Mouse (Mus musculus) erythroblast, embryonic 14.5 days (primary cell): ENCODE data around the gene Trp53. TPM values are rescaled to one million over a fixed set of nuclear protein-coding genes. Genes with fewer than 3 reads are reported as not detected.
"Not testable (repeated sequence)": the region's sequence is repeated elsewhere in the genome, so short reads cannot be mapped to it uniquely, and the experiment has no call there.

ENCODE experiments used
- H3K27me3 ChIP-seq: 2 replicates; pipeline ENCODE4 v1.6.1; 2012; ENCODE audit warnings: inconsistent platforms; ENCODE audit not compliant: control insufficient read depth
- H3K36me3 ChIP-seq: 2 replicates; pipeline ENCODE4 v1.6.1; 2012; ENCODE audit warnings: mild to moderate bottlenecking, inconsistent platforms; ENCODE audit not compliant: control insufficient read depth
- H3K4me1 ChIP-seq: 2 replicates; pipeline ENCODE4 v1.6.1; 2012; ENCODE audit warnings: inconsistent platforms; ENCODE audit not compliant: control insufficient read depth
- H3K4me3 ChIP-seq: replicated peaks from 2 replicates; pipeline ENCODE3; 2012; ENCODE audit warnings: moderate library complexity, mild to moderate bottlenecking, inconsistent platforms
- H3K9me3 ChIP-seq: 2 replicates; pipeline ENCODE4 v1.6.1; 2012; ENCODE audit warnings: low read length, inconsistent platforms, mixed read lengths; ENCODE audit not compliant: control insufficient read depth
- GATA1 ChIP-seq: IDR thresholded peaks from 2 replicates; pipeline ENCODE4 v1.6.1; 2012; ENCODE audit warnings: low read length, inconsistent platforms, mixed read lengths
- TAL1 ChIP-seq: IDR thresholded peaks from 3 replicates; pipeline ENCODE4 v1.6.1; 2012; ENCODE audit warnings: low read length, inconsistent platforms, mixed read lengths
- polyA plus RNA-seq: library from polyadenylated mRNA; stranded (reverse); fragments of >175 nt; gene quantifications from 2 replicates; pipeline ENCODE4 v1.2.3, GENCODE M21; 2012

The Trp53 gene
- polyA plus RNA-seq, 1 experiment, result 4.3 TPM

GRCm38 (mm10) chr11:69616781-69617180 lies 36.6 kb downstream of the Trp53 start:
- peaks cover 6% of the 10 kb centered on the region for H3K27me3 ChIP-seq
- TF ChIP-seq TAL1 (no peak), GATA1 (no peak)
- H3K9me3 ChIP-seq, result no peaks in the 10 kb centered on the region
- H3K4me3 ChIP-seq, result no peak overlapping the region
- H3K4me1 ChIP-seq, result peaks cover 58% of the 10 kb centered on the region
- H3K36me3 ChIP-seq, result no peaks in the 10 kb centered on the region

DNA sequence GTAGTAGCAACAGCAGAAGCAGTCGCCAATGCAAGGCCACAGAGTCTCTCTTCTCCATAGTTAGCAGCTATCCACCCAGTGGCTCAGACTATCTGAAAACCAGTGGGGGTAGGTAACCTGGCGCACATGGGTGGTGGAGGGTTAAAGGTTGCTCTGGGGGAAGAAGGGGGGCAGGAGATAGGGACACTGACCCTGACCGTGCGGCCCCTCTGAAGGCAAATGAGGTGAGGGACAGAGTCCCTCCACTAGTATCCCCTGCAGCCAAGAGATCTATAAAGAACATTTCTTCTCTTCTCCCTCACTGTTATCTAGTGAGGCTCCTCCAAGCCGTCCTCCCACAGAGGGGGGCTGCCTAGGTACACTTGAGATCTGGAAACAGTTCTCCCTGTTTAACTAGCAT lies 37.6 kb downstream of the Trp53 start, which contains the start of gene Shbg:
Gene Shbg (minus strand): TSS at position 101 of the 400 bp plus-strand sequence.
- TF ChIP-seq TAL1 (no peak), GATA1 (no peak)
- peaks cover 62% of the 10 kb centered on the region for H3K4me1 ChIP-seq
- no peaks in the 10 kb centered on the region for H3K36me3 ChIP-seq
- no peak within 1 kb of the TSS for H3K4me3 ChIP-seq
- no peaks in the 10 kb centered on the region for H3K9me3 ChIP-seq
- H3K27me3 ChIP-seq, result peaks cover 6% of the 10 kb centered on the region

DNA sequence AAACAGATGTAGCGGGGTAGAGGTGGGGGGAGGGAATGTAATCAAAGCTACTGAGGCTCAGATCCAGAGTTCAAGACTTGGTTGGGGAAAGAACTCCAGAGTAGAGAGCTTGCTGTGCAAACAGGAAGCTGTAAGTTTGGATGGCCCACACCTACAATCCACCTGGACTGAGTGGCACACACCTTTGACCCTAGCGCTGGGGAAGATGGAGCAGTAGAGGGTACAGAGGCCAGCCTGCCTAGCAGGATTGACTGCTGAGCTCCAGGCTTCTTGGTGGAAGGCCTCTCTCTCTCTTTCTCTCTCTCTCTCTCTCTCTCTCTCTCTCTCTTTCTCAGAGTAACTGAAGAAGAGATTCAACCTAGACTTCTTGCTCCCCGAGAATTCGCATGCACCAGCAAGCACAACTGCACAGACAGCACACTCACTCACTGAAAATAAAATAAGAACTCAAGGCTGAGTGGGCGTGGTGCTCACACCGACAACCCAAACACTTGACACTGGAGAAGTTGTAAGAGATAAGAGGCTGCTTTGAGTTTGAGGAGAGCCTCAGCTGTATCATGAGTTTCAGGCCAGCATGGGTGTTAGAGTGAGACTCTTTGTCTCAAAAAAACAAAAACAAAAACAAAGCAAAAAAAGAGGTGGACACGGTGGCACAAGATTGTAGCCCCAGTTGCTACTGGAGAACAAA lies 40.4 kb downstream of the Trp53 start:
- no peak for TF ChIP-seq TAL1
- TF ChIP-seq GATA1, result no peak
- H3K4me3 ChIP-seq, result no peak overlapping the region
- H3K9me3 ChIP-seq, result no peaks in the 10 kb centered on the region
- no peaks in the 10 kb centered on the region for H3K36me3 ChIP-seq
- peaks cover 6% of the 10 kb centered on the region for H3K27me3 ChIP-seq
- peaks cover 48% of the 10 kb centered on the region for H3K4me1 ChIP-seq

DNA sequence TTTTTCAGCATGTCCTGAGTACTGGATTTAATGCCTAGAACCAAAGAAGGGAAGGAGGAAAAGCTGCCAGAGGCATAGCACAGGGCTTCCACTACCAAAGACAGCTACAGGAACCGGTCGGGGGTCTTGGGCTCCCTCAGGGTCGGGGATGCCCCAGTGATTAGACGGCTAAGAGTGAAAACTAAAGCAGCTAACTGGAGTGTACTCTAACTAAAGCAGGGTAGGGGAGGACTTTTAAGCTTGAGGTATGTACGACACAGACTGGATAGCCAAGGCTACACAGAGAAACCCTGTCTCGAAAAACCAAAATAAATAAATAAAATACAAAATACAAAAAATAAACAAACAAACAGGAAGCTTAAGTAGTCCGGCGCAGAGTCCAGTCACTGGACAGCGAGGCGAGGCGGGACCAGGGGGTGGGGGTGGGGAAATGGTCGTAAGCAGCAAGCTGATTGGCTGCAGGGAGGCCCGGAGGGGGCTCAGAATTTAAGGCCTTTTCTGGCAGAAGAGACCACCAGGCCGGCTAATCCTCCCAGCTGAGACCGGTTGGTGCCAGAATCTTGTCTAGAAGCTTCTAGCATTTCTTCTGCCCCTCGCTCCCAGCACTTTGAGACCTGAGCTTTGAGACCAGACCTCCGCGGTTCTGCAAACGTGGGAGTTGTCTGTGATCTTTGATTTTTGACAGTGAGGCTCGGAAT lies 41.6 kb downstream of the Trp53 start, which contains the start of gene Sat2:
Gene Sat2 (plus strand): TSS at position 454 of the 698 bp plus-strand sequence.
- Histone ChIP-seq H3K4me3 (peak within 1 kb of the TSS; percentile 63), H3K36me3 (no peaks in the 10 kb centered on the region), H3K4me1 (peaks cover 45% of the 10 kb centered on the region), H3K27me3 (peaks cover 4% of the 10 kb centered on the region), H3K9me3 (no peaks in the 10 kb centered on the region)
- no peak for TF ChIP-seq TAL1

DNA sequence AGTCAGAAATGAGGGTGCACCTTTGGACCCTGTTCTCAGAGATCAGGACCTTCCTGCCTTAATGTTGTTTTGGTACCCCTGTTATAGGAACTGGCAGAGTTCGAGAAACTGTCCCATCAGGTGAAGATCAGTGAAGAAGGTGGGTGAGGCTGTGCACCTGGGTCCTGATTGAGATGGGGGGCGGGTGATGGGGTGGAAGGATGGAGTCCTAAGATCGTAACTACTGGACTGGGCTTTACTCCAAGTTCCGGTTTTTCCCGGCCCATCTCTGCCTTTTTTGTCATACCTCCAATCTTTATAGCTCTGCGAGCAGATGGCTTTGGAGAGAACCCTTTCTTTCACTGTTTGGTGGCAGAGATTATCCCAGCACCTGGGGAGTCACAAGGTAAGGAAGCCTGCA lies 42.2 kb downstream of the Trp53 start:
- H3K4me3 ChIP-seq, result peak overlapping the region; percentile 63
- TF ChIP-seq GATA1, result no peak
- no peak for TF ChIP-seq TAL1
- no peaks in the 10 kb centered on the region for H3K36me3 ChIP-seq
- H3K9me3 ChIP-seq, result no peaks in the 10 kb centered on the region
- H3K4me1 ChIP-seq, result peaks cover 39% of the 10 kb centered on the region
- no peaks in the 10 kb centered on the region for H3K27me3 ChIP-seq

- no peak for TF ChIP-seq GATA1
- no peak for TF ChIP-seq TAL1
- Histone ChIP-seq H3K4me3 (no peak overlapping the region), H3K27me3 (no peaks in the 10 kb centered on the region), H3K4me1 (peaks cover 33% of the 10 kb centered on the region), H3K9me3 (no peaks in the 10 kb centered on the region), H3K36me3 (no peaks in the 10 kb centered on the region)
These were observed 42.8 kb downstream of the Trp53 start for GRCm38 (mm10) chr11:69623006-69623405.

- not testable (repeated sequence) for H3K27me3 ChIP-seq, H3K9me3 ChIP-seq
These were observed 44.2 kb downstream of the Trp53 start for GRCm38 (mm10) chr11:69624339-69624738.

DNA sequence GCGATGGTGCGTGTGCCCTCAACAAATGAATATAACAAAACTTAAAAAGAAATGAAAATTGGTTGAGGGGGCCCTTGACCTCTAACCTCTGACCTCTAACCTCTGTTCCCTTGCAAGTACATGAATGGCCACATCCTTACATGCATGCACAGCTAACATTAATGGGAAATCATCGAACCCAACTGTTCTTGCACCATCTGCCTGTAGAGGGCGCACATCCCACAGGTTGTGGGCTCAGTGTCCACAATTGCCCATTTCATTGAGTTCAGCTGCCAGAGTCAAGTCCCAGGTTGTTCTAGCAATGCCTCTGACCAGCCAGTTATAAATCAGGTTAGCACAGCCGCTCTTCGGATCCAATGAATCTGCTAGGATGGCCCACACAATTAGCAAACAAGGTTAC lies 48.1 kb downstream of the Trp53 start:
- H3K4me3 ChIP-seq, result no peak overlapping the region

More at GRCm38 (mm10) chr11:69624339-69624738, 44.2 kb downstream of the Trp53 start:
- H3K4me3 ChIP-seq, H3K36me3 ChIP-seq: not testable (repeated sequence)
- peaks cover 39% of the 10 kb centered on the region for H3K4me1 ChIP-seq

DNA sequence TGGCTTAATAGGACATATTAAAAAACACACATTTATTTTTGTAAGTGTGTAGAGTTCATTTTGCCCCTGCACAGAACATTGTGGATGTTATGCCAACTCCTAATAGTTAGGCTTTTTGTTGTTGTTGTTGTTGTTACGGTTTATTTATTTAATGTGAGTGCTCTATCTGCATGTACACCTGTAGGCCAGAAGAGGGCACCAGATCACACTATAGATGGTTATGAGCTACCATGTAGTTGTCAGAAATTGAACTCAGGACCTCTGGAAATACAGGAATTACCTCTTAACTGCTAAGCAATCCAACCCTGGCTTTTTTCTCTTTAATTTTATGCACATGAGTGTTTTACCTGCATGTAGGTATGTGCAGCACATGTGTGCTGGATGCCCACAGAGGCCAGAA lies 49.6 kb downstream of the Trp53 start:
- TF ChIP-seq TAL1, result no peak
- TF ChIP-seq GATA1, result no peak
- no peak overlapping the region for H3K4me3 ChIP-seq
- H3K27me3 ChIP-seq, result no peaks in the 10 kb centered on the region
- peaks cover 3% of the 10 kb centered on the region; the same call in 1 of the 2 replicates for H3K36me3 ChIP-seq
- H3K9me3 ChIP-seq, result no peaks in the 10 kb centered on the region
- peaks cover 35% of the 10 kb centered on the region for H3K4me1 ChIP-seq

More for the DNA sequence above, 48.1 kb downstream of the Trp53 start:
- H3K27me3 ChIP-seq, result no peaks in the 10 kb centered on the region
- H3K36me3 ChIP-seq, result no peaks in the 10 kb centered on the region
- no peak for TF ChIP-seq GATA1
- no peak for TF ChIP-seq TAL1
- no peaks in the 10 kb centered on the region for H3K9me3 ChIP-seq
- peaks cover 20% of the 10 kb centered on the region for H3K4me1 ChIP-seq
